Mouse (Mus musculus) ES-Bruce4 (cell line): ENCODE measurements around the gene Fnbp1. TPM values are rescaled to one million over a fixed set of nuclear protein-coding genes. Genes with fewer than 3 reads are reported as not detected.

ENCODE experiments used
- H3K27ac ChIP-seq: 2 replicates; pipeline ENCODE4 v1.5.1; 2012; ENCODE audit warnings: low read length, inconsistent platforms; ENCODE audit not compliant: insufficient read depth
- H3K27me3 ChIP-seq: 2 replicates; pipeline ENCODE4 v1.6.1; 2012; ENCODE audit warnings: mild to moderate bottlenecking, low read length, inconsistent platforms; ENCODE audit not compliant: control insufficient read depth, poor library complexity, insufficient read depth, severe bottlenecking
- H3K36me3 ChIP-seq: 2 replicates; pipeline ENCODE4 v1.6.1; 2012; ENCODE audit warnings: inconsistent platforms, mild to moderate bottlenecking, low read length, moderate library complexity; ENCODE audit not compliant: control insufficient read depth, poor library complexity, insufficient read depth, severe bottlenecking
- H3K4me1 ChIP-seq: one replicate; pipeline ENCODE4 v1.8.1; 2011; ENCODE audit warnings: low read length; ENCODE audit not compliant: control insufficient read depth, insufficient read depth
- H3K4me3 ChIP-seq: 2 replicates; pipeline ENCODE4 v1.5.1; 2011; ENCODE audit warnings: low read depth, mild to moderate bottlenecking, low read length
- H3K9ac ChIP-seq: 2 replicates; pipeline ENCODE4 v1.6.1; 2012; ENCODE audit warnings: low read depth, mild to moderate bottlenecking, inconsistent platforms; ENCODE audit not compliant: poor library complexity, severe bottlenecking
- H3K9me3 ChIP-seq: replicated peaks from 2 replicates; pipeline ENCODE4 v1.6.1; 2012; ENCODE audit warnings: mild to moderate bottlenecking, low read length, inconsistent platforms; ENCODE audit not compliant: control insufficient read depth, poor library complexity, insufficient read depth, severe bottlenecking
- CTCF ChIP-seq: IDR thresholded peaks from one replicate; pipeline ENCODE4 v1.8.1; 2011; ENCODE audit warnings: low read depth, low read length
- EP300 ChIP-seq: IDR thresholded peaks from 2 replicates; pipeline ENCODE4 v1.6.1; 2011; ENCODE audit warnings: low read depth, low read length; ENCODE audit not compliant: insufficient read depth
- POLR2A ChIP-seq: IDR thresholded peaks from one replicate; pipeline ENCODE4 v1.8.1; 2011; ENCODE audit warnings: low read length; ENCODE audit not compliant: insufficient read depth
- polyA plus RNA-seq: library from polyadenylated mRNA; stranded (reverse); fragments of >200 nt; gene quantifications from 2 replicates; pipeline ENCODE4 v1.2.4, GENCODE M21; 2011; ENCODE audit warnings: low read depth; ENCODE audit not compliant: missing spikeins, insufficient read depth, insufficient read length

Gene Fnbp1
- polyA plus RNA-seq, 1 experiment, result 77.7 TPM

- no peaks in the 10 kb centered on the region for H3K4me1 ChIP-seq
- H3K27ac ChIP-seq, result no peak overlapping the region
- H3K36me3 ChIP-seq, result no peaks in the 10 kb centered on the region
- no peak overlapping the region for H3K4me3 ChIP-seq
- H3K27me3 ChIP-seq, result no peaks in the 10 kb centered on the region
- no peaks in the 10 kb centered on the region for H3K9me3 ChIP-seq
- TF ChIP-seq POLR2A, result no peak
- TF ChIP-seq EP300, result no peak
- TF ChIP-seq CTCF, result no peak
- no peak overlapping the region for H3K9ac ChIP-seq
Measured at GRCm38 (mm10) chr2:30995432-30995996, 146.3 kb downstream of the Fnbp1 start.

DNA sequence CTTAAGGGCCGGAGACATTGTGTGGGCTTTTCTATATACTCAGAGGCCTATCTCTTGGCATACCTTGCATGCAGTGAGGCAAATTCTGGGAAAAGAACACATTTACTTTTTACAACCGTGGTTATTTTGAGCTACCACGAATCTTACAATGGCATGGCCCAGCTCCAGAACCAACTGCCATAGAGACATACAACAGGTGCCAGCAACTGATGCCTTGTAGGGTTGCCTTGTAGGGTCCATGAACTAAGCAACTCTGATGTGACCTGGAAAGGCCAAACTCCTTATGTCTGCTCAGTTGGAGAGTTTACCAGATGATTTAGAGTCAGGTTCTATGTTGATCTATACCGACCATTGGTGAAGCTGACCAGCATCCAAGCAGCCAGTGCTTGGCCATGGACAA lies 147.0 kb downstream of the Fnbp1 start:
- H3K27ac ChIP-seq, result no peak overlapping the region
- no peaks in the 10 kb centered on the region for H3K27me3 ChIP-seq
- H3K4me3 ChIP-seq, result no peak overlapping the region
- no peaks in the 10 kb centered on the region for H3K9me3 ChIP-seq
- H3K36me3 ChIP-seq, result no peaks in the 10 kb centered on the region
- H3K9ac ChIP-seq, result no peak overlapping the region
- H3K4me1 ChIP-seq, result no peaks in the 10 kb centered on the region
- TF ChIP-seq CTCF, result no peak
- no peak for TF ChIP-seq EP300
- TF ChIP-seq POLR2A, result no peak

DNA sequence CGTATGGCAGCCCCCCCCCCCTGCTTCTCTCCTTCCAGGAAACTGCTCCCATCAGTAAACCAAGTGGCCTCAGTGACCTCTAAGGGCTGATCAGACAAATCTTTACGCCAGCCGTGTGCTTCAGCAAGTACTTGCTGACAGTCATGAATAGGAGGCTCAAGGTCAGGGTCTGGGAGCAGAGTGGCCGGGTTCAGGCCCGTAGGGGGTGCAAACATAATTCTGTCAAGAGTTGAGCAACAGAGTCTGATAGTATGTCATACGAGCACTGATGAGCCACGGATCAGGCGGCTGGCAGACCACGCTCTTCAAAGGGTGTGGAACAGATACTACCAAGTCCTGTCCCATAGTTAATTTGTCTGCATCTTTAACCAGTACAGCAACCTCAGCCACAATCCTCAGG lies 151.6 kb downstream of the Fnbp1 start:
- Histone ChIP-seq H3K27me3 (no peaks in the 10 kb centered on the region), H3K4me1 (no peaks in the 10 kb centered on the region), H3K36me3 (no peaks in the 10 kb centered on the region), H3K27ac (no peak overlapping the region), H3K9ac (no peak overlapping the region), H3K4me3 (no peak overlapping the region), H3K9me3 (no peaks in the 10 kb centered on the region)
- no peak for TF ChIP-seq POLR2A

GRCm38 (mm10) chr2:30985111-30986020 lies 156.4 kb downstream of the Fnbp1 start:
- TF ChIP-seq POLR2A (peak; percentile 20), EP300 (no peak)
- Histone ChIP-seq H3K27me3 (no peaks in the 10 kb centered on the region), H3K27ac (peak overlapping the region; percentile 27; the same call in 1 of the 2 replicates), H3K9ac (no peak overlapping the region), H3K4me3 (no peak overlapping the region), H3K4me1 (no peaks in the 10 kb centered on the region), H3K36me3 (no peaks in the 10 kb centered on the region), H3K9me3 (no peaks in the 10 kb centered on the region)

DNA sequence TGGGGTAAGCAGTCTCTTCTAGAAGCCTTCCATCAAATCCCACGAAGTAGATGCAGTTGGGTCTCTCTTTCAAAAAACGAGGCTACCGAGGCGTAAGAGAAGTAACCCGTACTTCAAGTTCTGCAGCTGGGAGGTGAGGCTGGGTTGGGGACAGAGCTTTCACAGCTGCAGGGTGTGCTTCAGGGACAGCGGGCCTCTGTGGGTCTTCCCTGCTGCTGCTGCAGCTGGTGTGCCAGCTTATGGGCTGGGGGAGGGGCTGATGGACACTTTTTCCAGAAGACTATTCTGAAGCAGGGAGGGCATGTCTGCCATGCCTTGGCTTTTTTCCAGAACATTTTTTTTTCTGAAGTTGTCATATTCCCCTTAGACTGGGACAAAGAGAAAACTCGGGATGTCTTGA lies 158.8 kb downstream of the Fnbp1 start:
- Histone ChIP-seq H3K27ac (no peak overlapping the region), H3K4me1 (no peaks in the 10 kb centered on the region), H3K27me3 (no peaks in the 10 kb centered on the region), H3K36me3 (no peaks in the 10 kb centered on the region), H3K4me3 (no peak overlapping the region), H3K9ac (peak overlapping the region; percentile 20; the same call in 1 of the 2 replicates), H3K9me3 (no peaks in the 10 kb centered on the region)
- TF ChIP-seq EP300 (no peak), POLR2A (no peak), CTCF (no peak)
